In genomic region chr6:5496854-5497235, GRCm38 (mm10) we compare ENCODE assay signal across 9 mouse cellular contexts. TPM values are rescaled to one million over a fixed set of nuclear protein-coding genes. Genes with fewer than 3 reads are reported as not detected.
DNase-seq lines count a peak whose midpoint lies in the region; ATAC-seq and TF ChIP-seq lines count a peak whose summit lies in the region.
"Had no signal": no experiment of that assay in that cellular context is flagged by ENCODE, and none has a peak within 500 bp of the region (broad histone marks: within the 10 kb centered on the region; RNA-seq: fewer than 3 reads in every experiment).

No protein-coding gene starts in this region.

- no peaks in the 10 kb centered on the region for H3K9me3 ChIP-seq in heart, embryonic 10.5 days
- H3K9me3 ChIP-seq in forebrain, postnatal 0 days (ENCODE audit: low read length), result no peaks in the 10 kb centered on the region
- H3K9me3 ChIP-seq in liver, embryonic 14.5 days (ENCODE audit: control insufficient read depth, low read length), result no peaks in the 10 kb centered on the region

- peak overlapping the region; percentile 93 for H3K27ac ChIP-seq in heart, embryonic 10.5 days
- no peak overlapping the region for H3K27ac ChIP-seq in forebrain, postnatal 0 days (ENCODE audit: low read depth, low read length)
- H3K27ac ChIP-seq in liver, embryonic 14.5 days, result no peak overlapping the region

- TF ChIP-seq CTCF in forebrain, postnatal 0 days (IDR thresholded peaks at IDR 0.05; ENCODE audit: low read depth), result no peak
- TF ChIP-seq CTCF in liver, embryonic 14.5 days (IDR thresholded peaks at IDR 0.05; ENCODE audit: low read depth), result no peak

- H3K36me3 ChIP-seq in heart, embryonic 10.5 days, result peaks cover 7% of the 10 kb centered on the region; the same call in 1 of the 2 replicates
- no peaks in the 10 kb centered on the region for H3K36me3 ChIP-seq in forebrain, postnatal 0 days (ENCODE audit: insufficient read depth)
- H3K36me3 ChIP-seq in liver, embryonic 14.5 days (replicated peaks; ENCODE audit: control insufficient read depth, insufficient read depth, low read depth), result no peaks in the 10 kb centered on the region

- peak; percentile 38 for ATAC-seq in forebrain, postnatal 0 days
- ATAC-seq in liver, embryonic 14.5 days (ENCODE audit: insufficient read depth), result no peak
- no peak for ATAC-seq in erythroid progenitor cell, adult 5-6 weeks (replicated peaks; ENCODE audit: low FRiP score, poor library complexity, severe bottlenecking)

- H3K4me2 ChIP-seq in forebrain, postnatal 0 days (ENCODE audit: low read depth), result peak overlapping the region; percentile 99
- H3K4me2 ChIP-seq in liver, embryonic 14.5 days (ENCODE audit: low read depth), result peak overlapping the region; percentile 46

- DNase-seq in heart, embryonic 10.5 days (ENCODE audit: low spot score), result no peak
- no peak for DNase-seq in heart, postnatal 4 days
- DNase-seq in 3134 (ENCODE audit: extremely low read depth, insufficient read length, low spot score), result peak; percentile 13
- DNase-seq in forebrain, postnatal 0 days, result no peak
- no peak for DNase-seq in liver, embryonic 14.5 days (ENCODE audit: low read depth in 3 of 3, low spot score in 3 of 3)
- DNase-seq in ovary, postnatal 14 days (ENCODE audit: low spot score), result no peak
- DNase-seq in left cerebral cortex, adult 8-10 months (ENCODE audit: low spot score in 2 of 2), result no peak

- no peak for TF ChIP-seq EP300 in liver, embryonic 14.5 days (IDR thresholded peaks at IDR 0.05; ENCODE audit: low read depth)

- H3K27me3 ChIP-seq in heart, embryonic 10.5 days (ENCODE audit: insufficient read depth, poor library complexity, severe bottlenecking), result no peaks in the 10 kb centered on the region
- 0 out of 2 replicates have a peak, but pooled peaks cover 3% of the 10 kb centered on the region for H3K27me3 ChIP-seq in forebrain, postnatal 0 days (ENCODE audit: insufficient read depth, low read length)
- H3K27me3 ChIP-seq in liver, embryonic 14.5 days (ENCODE audit: control insufficient read depth, insufficient read depth, low read length), result peaks cover 3% of the 10 kb centered on the region
- H3K27me3 ChIP-seq: CH12.LX had no signal

- H3K9ac ChIP-seq in forebrain, postnatal 0 days, result no peak overlapping the region
- no peak overlapping the region for H3K9ac ChIP-seq in liver, embryonic 14.5 days (replicated peaks)

- WGBS in heart, embryonic 10.5 days, result 43% methylated on average over 3 of the region's 3 CpGs
- 43% methylated on average over 3 of the region's 3 CpGs for WGBS in forebrain, postnatal 0 days
- 41% methylated on average over 3 of the region's 3 CpGs for WGBS in liver, embryonic 14.5 days (ENCODE audit: insufficient replicate concordance)

- H3K4me3 ChIP-seq in heart, embryonic 10.5 days, result peak overlapping the region; percentile 77
- no peak overlapping the region; the same call in 1 of the 2 replicates for H3K4me3 ChIP-seq in forebrain, postnatal 0 days (ENCODE audit: low read depth, low read length)
- no peak overlapping the region for H3K4me3 ChIP-seq in liver, embryonic 14.5 days (ENCODE audit: insufficient read depth in 1 of 2, low read depth in 2 of 2, low read length in 2 of 2)

- peaks cover 12% of the 10 kb centered on the region for H3K4me1 ChIP-seq in heart, embryonic 10.5 days
- H3K4me1 ChIP-seq in forebrain, postnatal 0 days (ENCODE audit: insufficient read depth), result no peaks in the 10 kb centered on the region
- no peaks in the 10 kb centered on the region for H3K4me1 ChIP-seq in liver, embryonic 14.5 days (replicated peaks; ENCODE audit: control insufficient read depth in 2 of 2, insufficient read depth in 2 of 2, low read length in 1 of 2)

RNA-seq across cellular contexts. Expression of gene Pdk4, which starts 0.7 kb away (rescaled TPM):
- polyA plus RNA-seq in heart, embryonic 10.5 days (2016; fragmentation: Nextera tagmentation; extraction: Ambion mirVana), result 7.7 and 12.0 TPM in 2 replicates
- 100 to 1,000 TPM; 155 to 166 TPM for total RNA-seq in heart, postnatal 4 days (2021)
- 1.8 and 3.2 TPM in 2 replicates for total RNA-seq in forebrain, postnatal 0 days (2014; rRNA removed)
- polyA plus RNA-seq in forebrain, postnatal 0 days (2015; fragmentation: Nextera tagmentation; extraction: Ambion mirVana), result 2.0 and 3.0 TPM in 2 replicates
- polyA plus RNA-seq in liver, embryonic 14.5 days (2012; rRNA removed), result 0.39 and 0.59 TPM in 2 replicates
- 0.67 and 1.4 TPM in 2 replicates for polyA plus RNA-seq in liver, embryonic 14.5 days (2014; fragmentation: Nextera tagmentation; extraction: Ambion mirVana)
- 0.84 TPM in 1 of 2 replicates, not detected in the other for total RNA-seq in erythroid progenitor cell, adult 5-6 weeks (2015; ENCODE audit: low replicate concordance)
- total RNA-seq in erythroid progenitor cell, adult 5-6 weeks (2017; ENCODE audit: low replicate concordance), result not detected in 2 replicates
- 10 to 100 TPM; 12.9 to 14.8 (median 14.0) TPM for total RNA-seq in left cerebral cortex, adult 8-10 months (2022)
- total RNA-seq: CH12.LX had no signal

Comparison
In these comparisons a context has a peak if more than half of its experiments do, and no peak if none do; other contexts are left out.
1. RNA of gene Pdk4, which starts 0.7 kb away (total RNA-seq): 155 to 166 TPM in heart, postnatal 4 days; 12.9 to 14.8 TPM in left cerebral cortex, adult 8-10 months, 1.8 to 3.2 TPM in forebrain, postnatal 0 days and 0.84 TPM in erythroid progenitor cell, adult 5-6 weeks; every median in the first group is over 4 times any median in the second.